Mouse (Mus musculus) lung, embryonic 16.5 days (tissue): ENCODE results near the gene Gm8947. TPM values are rescaled to one million over a fixed set of nuclear protein-coding genes. Genes with fewer than 3 reads are reported as not detected.
"Not testable (repeated sequence)": the region's sequence is repeated elsewhere in the genome, so short reads cannot be mapped to it uniquely, and the experiment has no call there.

ENCODE experiments used
- ATAC-seq: fragments of 200-750 bp; cut with Nextera tagmentation; 2 replicates; pipeline ENCODE4 v1.8.0; 2017; ENCODE audit warnings: low read depth, mild to moderate bottlenecking, moderate library complexity
- H3K27ac ChIP-seq: fragments of 300-500 bp; sonication (generic); 2 replicates; pipeline ENCODE4 v1.5.1; 2014; ENCODE audit warnings: mild to moderate bottlenecking, control low read depth, low read length
- H3K27me3 ChIP-seq: fragments of 300-500 bp; sonication (generic); 2 replicates; pipeline ENCODE4 v1.6.1; 2014; ENCODE audit warnings: low read depth, low read length, mixed read lengths; ENCODE audit not compliant: control insufficient read depth, insufficient read depth
- H3K36me3 ChIP-seq: fragments of 300-500 bp; sonication (generic); 2 replicates; pipeline ENCODE4 v1.6.1; 2014; ENCODE audit warnings: low read length; ENCODE audit not compliant: control insufficient read depth, insufficient read depth
- H3K4me1 ChIP-seq: fragments of 300-500 bp; sonication (generic); replicated peaks from 2 replicates; pipeline ENCODE4 v1.6.1; 2014; ENCODE audit warnings: low read length, mixed read lengths; ENCODE audit not compliant: control insufficient read depth, insufficient read depth
- H3K4me2 ChIP-seq: fragments of 300-500 bp; sonication (generic); 2 replicates; pipeline ENCODE4 v1.6.1; 2014; ENCODE audit warnings: low read depth, low read length, control low read depth
- H3K4me3 ChIP-seq: fragments of 300-500 bp; sonication (generic); 2 replicates; pipeline ENCODE4 v1.5.1; 2014; ENCODE audit warnings: mild to moderate bottlenecking, low read length, control low read depth
- H3K9ac ChIP-seq: fragments of 300-500 bp; sonication (generic); 2 replicates; pipeline ENCODE4 v1.6.1; 2014; ENCODE audit warnings: low read length, control low read depth
- H3K9me3 ChIP-seq: fragments of 300-500 bp; sonication (generic); 2 replicates; pipeline ENCODE4 v1.6.1; 2016; ENCODE audit warnings: low read length; ENCODE audit not compliant: control insufficient read depth
- WGBS: fragments of 180-500 bp; shearing (Covaris S2); extraction: QIAGEN DNeasy Blood & Tissue Kit; methylation state at CpG from one replicate; pipeline ENCODE4 v1.1.7; 2014; 5-methylcytosine and 5-hydroxymethylcytosine counted together
- polyA plus RNA-seq: library from polyadenylated mRNA; unstranded; fragments of >200 nt; fragmentation: Nextera tagmentation; extraction: Ambion mirVana; gene quantifications from 2 replicates; pipeline ENCODE4 v1.2.1, GENCODE M21; 2015

The Gm8947 gene
- polyA plus RNA-seq, 1 experiment from 2014 or later = not detected

DNA sequence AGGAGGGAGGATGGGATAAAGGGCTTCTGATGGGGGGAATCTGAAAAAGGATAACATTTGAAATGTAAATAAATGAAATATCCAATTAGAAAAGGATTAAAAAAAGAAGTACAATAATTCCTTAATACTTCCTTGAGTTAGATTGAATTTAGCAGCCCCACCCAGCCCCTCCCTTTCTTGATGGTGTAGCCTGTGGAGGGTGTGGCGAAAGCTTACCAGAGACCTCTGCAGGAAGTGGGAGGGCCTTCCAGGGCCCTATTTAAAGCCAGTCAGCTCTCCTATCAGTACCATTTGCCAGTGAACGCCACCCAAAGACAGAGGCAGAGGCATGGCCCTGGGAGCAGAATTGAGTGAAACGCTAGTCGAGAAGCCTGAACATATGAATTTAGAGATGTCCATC is 5.9 kb downstream of the Gm8947 start, which contains the start of gene Gm47995:
Gene Gm47995, plus strand, starts transcription at position 329 of the 400 bp plus-strand sequence.
- not testable (repeated sequence) for H3K27ac ChIP-seq, H3K9me3 ChIP-seq, H3K27me3 ChIP-seq, ATAC-seq, H3K4me2 ChIP-seq, H3K4me3 ChIP-seq, H3K4me1 ChIP-seq, H3K36me3 ChIP-seq, H3K9ac ChIP-seq
- WGBS = 64% methylated on average over 2 of the region's 4 CpGs

DNA sequence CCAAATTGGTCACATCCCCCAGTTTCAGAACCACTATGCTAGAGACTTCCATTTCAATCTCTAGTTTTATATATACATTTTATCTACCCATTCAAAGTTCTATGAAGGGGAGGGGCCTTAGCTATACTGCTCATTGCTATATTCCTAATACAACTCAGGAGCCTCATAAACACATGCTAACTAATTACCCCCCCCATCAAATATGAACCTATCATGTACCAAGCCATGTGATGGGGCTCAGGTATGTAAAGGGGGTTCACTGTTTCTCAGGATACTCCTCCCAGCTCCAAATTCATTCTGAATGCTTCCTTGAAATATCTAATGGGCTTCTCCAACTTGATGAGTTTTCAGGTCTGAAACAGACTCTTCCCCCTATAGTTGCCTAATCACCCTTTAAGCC is 8.4 kb downstream of the Gm8947 start:
- H3K27ac ChIP-seq, H3K27me3 ChIP-seq, H3K9ac ChIP-seq, H3K4me3 ChIP-seq, H3K36me3 ChIP-seq, H3K4me2 ChIP-seq, H3K4me1 ChIP-seq, ATAC-seq, H3K9me3 ChIP-seq: not testable (repeated sequence)

DNA sequence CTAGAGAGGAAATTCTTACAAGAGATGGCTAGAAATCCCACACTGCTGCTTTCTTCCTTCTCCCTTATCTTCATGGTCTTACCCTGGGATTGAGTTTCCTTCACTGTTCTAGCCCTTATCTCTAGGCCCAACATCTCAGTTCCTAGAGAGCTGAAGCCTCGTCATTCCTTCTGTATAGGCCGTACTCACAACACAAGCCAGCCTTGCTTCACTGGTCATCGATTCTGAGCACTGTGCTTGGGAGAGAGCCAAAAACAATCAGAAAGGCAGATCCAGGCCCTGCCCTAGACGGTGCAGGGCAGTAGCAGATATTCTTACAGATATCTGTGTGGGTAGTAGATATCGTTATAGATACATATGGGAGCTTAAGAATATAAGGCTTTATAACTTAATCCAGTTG is 10.6 kb downstream of the Gm8947 start:
- H3K9ac ChIP-seq, H3K9me3 ChIP-seq, H3K27ac ChIP-seq, H3K36me3 ChIP-seq, H3K27me3 ChIP-seq, H3K4me1 ChIP-seq, H3K4me3 ChIP-seq, H3K4me2 ChIP-seq, ATAC-seq: not testable (repeated sequence)
- WGBS = 62% methylated on average over 3 of the region's 5 CpGs

DNA sequence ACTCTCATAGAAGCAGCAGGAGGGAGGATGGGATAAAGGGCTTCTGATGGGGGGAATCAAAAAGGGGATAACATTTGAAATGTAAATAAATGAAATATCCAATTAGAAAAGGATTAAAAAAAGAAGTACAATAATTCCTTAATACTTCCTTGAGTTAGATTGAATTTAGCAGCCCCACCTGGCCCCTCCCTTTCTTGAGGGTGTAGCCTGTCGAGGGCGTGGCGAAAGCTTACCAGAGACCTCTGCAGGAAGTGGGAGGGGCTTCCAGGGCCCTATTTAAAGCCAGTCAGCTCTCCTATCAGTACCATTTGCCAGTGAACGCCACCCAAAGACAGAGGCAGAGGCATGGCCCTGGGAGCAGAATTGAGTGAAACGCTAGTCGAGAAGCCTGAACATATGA is 11.6 kb downstream of the Gm8947 start, which contains the start of gene 3110040M04Rik:
Gene 3110040M04Rik, plus strand, starts transcription at position 304 of the 400 bp plus-strand sequence.
- not testable (repeated sequence) for H3K9ac ChIP-seq, H3K9me3 ChIP-seq, H3K36me3 ChIP-seq, H3K27ac ChIP-seq, H3K4me3 ChIP-seq, H3K4me2 ChIP-seq, ATAC-seq, H3K27me3 ChIP-seq, H3K4me1 ChIP-seq
- WGBS = no CpG with 5 or more reads among the region's 6 CpGs

DNA sequence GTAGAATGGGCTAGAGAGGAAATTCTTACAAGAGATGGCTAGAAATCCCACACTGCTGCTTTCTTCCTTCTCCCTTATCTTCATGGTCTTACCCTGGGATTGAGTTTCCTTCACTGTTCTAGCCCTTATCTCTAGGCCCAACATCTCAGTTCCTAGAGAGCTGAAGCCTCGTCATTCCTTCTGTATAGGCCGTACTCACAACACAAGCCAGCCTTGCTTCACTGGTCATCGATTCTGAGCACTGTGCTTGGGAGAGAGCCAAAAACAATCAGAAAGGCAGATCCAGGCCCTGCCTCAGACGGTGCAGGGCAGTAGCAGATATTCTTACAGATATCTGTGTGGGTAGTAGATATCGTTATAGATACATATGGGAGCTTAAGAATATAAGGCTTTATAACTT is 16.3 kb downstream of the Gm8947 start:
- H3K36me3 ChIP-seq = not testable (repeated sequence)

DNA sequence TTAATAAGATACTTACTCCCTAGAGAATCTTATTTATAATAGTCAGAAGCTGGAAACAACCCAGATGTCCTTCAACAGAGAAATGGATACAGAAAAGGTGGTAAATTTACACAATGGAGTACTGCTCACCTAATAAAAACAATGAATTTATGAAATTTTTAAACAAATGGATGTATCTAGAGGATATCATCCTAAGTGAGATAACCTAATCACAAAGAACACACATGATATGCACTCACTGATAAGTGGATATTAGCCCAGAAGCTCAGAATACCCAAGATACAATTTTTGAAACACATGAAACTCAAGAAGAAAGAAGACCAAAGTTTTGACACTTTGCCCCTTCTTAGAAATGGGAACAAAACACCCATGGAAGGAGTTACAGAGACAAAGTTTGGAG is 16.8 kb downstream of the Gm8947 start:
- H3K4me1 ChIP-seq, H3K4me2 ChIP-seq, H3K9me3 ChIP-seq, H3K27ac ChIP-seq, H3K36me3 ChIP-seq, H3K9ac ChIP-seq, ATAC-seq, H3K27me3 ChIP-seq, H3K4me3 ChIP-seq: not testable (repeated sequence)

More for the DNA sequence above, 16.3 kb downstream of the Gm8947 start:
- H3K4me1 ChIP-seq, H3K9me3 ChIP-seq, ATAC-seq, H3K27me3 ChIP-seq, H3K27ac ChIP-seq, H3K4me3 ChIP-seq, H3K9ac ChIP-seq, H3K4me2 ChIP-seq: not testable (repeated sequence)
- WGBS = 50% methylated on average over 3 of the region's 5 CpGs

DNA sequence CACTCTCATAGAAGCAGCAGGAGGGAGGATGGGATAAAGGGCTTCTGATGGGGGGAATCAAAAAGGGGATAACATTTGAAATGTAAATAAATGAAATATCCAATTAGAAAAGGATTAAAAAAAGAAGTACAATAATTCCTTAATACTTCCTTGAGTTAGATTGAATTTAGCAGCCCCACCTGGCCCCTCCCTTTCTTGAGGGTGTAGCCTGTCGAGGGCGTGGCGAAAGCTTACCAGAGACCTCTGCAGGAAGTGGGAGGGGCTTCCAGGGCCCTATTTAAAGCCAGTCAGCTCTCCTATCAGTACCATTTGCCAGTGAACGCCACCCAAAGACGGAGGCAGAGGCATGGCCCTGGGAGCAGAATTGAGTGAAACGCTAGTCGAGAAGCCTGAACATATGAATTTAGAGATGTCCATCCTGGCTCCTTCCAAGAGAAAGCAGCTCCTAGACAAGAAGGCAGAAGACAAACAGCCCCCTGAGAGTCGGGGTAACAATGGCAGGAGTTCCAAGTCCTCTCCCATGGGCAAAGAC is 17.7 kb downstream of the Gm8947 start, which contains the start of gene Gm47996:
Gene Gm47996, plus strand, starts transcription at position 308 of the 532 bp plus-strand sequence.
- H3K4me3 ChIP-seq, H3K27me3 ChIP-seq, H3K9me3 ChIP-seq, ATAC-seq, H3K4me1 ChIP-seq, H3K27ac ChIP-seq, H3K36me3 ChIP-seq, H3K4me2 ChIP-seq, H3K9ac ChIP-seq: not testable (repeated sequence)
- WGBS = 84% methylated on average over 4 of the region's 8 CpGs

DNA sequence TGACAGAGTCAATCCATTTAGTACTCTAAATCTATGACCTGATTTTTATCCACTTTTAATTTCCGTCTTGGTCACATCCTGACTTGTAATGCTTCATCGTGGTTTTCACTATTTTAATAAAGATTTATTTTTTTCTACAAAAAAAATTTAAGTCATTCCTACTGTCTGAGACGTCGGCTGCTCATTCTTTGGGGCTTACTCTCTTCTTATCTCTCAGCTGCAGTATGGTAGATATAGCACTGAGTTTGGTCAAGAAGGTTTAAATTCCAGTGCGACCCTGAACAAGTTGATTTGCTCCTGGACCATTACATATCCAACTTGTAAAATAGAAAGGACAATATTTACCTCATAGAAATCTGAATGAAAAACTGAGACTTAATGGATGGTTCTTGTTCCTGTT is 19.5 kb downstream of the Gm8947 start:
- H3K4me2 ChIP-seq = not testable (repeated sequence)
- WGBS = 75% methylated on average over 5 of the region's 5 CpGs

DNA sequence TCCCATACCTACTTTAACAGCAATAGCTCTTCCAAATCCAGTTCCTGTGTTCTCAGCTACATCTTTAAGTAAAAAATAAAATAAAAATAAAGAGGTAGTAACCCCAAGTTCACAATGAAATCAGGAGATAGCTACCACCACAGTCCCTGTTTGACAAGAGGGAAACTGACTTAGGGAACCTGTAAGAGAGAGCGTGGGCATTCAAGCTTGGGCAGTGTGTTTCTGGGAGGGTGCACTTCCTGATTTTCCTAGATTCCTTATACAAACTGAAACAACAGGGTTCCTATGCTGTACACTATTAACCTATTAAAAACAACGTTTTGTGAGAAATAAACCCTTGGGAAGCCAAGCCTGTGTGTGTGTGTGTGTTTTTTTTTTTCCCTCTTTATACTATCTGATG is 22.7 kb downstream of the Gm8947 start:
- no peaks in the 10 kb centered on the region for H3K9me3 ChIP-seq
- H3K4me2 ChIP-seq = no peak overlapping the region
- no peak overlapping the region for H3K4me3 ChIP-seq
- H3K27me3 ChIP-seq = no peaks in the 10 kb centered on the region
- no peak overlapping the region for H3K27ac ChIP-seq
- no peaks in the 10 kb centered on the region for H3K36me3 ChIP-seq
- ATAC-seq = no peak
- H3K9ac ChIP-seq = no peak overlapping the region
- H3K4me1 ChIP-seq = no peaks in the 10 kb centered on the region
- WGBS = 74% methylated on average over 2 of the region's 2 CpGs

More for the DNA sequence above, 19.5 kb downstream of the Gm8947 start:
- not testable (repeated sequence) for H3K4me3 ChIP-seq, ATAC-seq, H3K27me3 ChIP-seq, H3K27ac ChIP-seq, H3K36me3 ChIP-seq, H3K9me3 ChIP-seq, H3K4me1 ChIP-seq, H3K9ac ChIP-seq

DNA sequence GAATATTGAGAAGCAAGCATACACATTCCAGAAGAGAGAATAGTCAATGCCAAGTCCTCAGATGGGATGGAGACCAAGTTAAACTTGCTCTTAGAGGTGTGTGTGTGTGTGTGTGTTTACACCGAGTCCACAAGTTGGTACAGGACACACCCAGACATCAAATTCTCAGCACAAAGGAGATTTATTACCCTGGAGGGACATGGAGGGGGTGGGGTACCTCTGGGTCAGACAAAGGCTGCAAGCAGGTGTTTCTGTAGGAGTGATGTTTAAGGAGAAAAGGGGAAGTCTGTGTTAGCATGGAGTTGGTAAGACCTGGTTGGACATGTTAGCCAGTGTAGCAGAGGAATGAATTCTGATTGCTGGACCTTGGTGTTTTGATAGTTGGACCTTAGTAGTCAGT is 23.8 kb downstream of the Gm8947 start:
- no peak overlapping the region for H3K27ac ChIP-seq
- 38% methylated on average over 1 of the region's 1 CpGs for WGBS
- H3K27me3 ChIP-seq = no peaks in the 10 kb centered on the region
- H3K4me2 ChIP-seq = no peak overlapping the region
- H3K4me3 ChIP-seq = no peak overlapping the region
- H3K4me1 ChIP-seq = no peaks in the 10 kb centered on the region
- no peak overlapping the region for H3K9ac ChIP-seq
- H3K36me3 ChIP-seq = no peaks in the 10 kb centered on the region
- no peak for ATAC-seq
- H3K9me3 ChIP-seq = no peaks in the 10 kb centered on the region
